Mouse (Mus musculus): ENCODE data around the gene Trmt5.

Trmt5 gene

GRCm38 (mm10) chr12:73286287-73287092, at the start of gene Trmt5, which contains the start of gene Slc38a6:
Gene Trmt5 (minus strand): TSS chr12:73286710.
Gene Slc38a6 (plus strand): TSS chr12:73286779.
- peak; percentile 94 for DNase-seq (ENCODE audit: extremely low spot score, low spot score)

GRCm38 (mm10) chr12:73334051-73334551, 47.6 kb upstream of the Trmt5 start:
- no peak for DNase-seq (ENCODE audit: extremely low spot score, low spot score)

- DNase-seq (ENCODE audit: extremely low spot score, low spot score), result no peak
Measured at GRCm38 (mm10) chr12:73332701-73333100, 46.2 kb upstream of the Trmt5 start.

GRCm38 (mm10) chr12:73330236-73330635, 43.7 kb upstream of the Trmt5 start:
- DNase-seq (ENCODE audit: extremely low spot score, low spot score), result no peak

GRCm38 (mm10) chr12:73328448-73329167, 42.1 kb upstream of the Trmt5 start:
- DNase-seq (ENCODE audit: extremely low spot score, low spot score), result no peak

GRCm38 (mm10) chr12:73327381-73327780, 40.9 kb upstream of the Trmt5 start:
- DNase-seq (ENCODE audit: extremely low spot score, low spot score), result no peak

- no peak for DNase-seq (ENCODE audit: extremely low spot score, low spot score)
Measured at GRCm38 (mm10) chr12:73325617-73326016, 39.1 kb upstream of the Trmt5 start.

- no peak for DNase-seq (ENCODE audit: extremely low spot score, low spot score)
Measured at GRCm38 (mm10) chr12:73325181-73325580, 38.7 kb upstream of the Trmt5 start.

- DNase-seq (ENCODE audit: extremely low spot score, low spot score), result no peak
Measured at GRCm38 (mm10) chr12:73324742-73325141, 38.2 kb upstream of the Trmt5 start.

GRCm38 (mm10) chr12:73324180-73324586, 37.7 kb upstream of the Trmt5 start:
- DNase-seq (ENCODE audit: extremely low spot score, low spot score), result no peak

GRCm38 (mm10) chr12:73317706-73318686, 31.5 kb upstream of the Trmt5 start:
- no peak for DNase-seq (ENCODE audit: extremely low spot score, low spot score)

- DNase-seq (ENCODE audit: extremely low spot score, low spot score), result no peak
Measured at GRCm38 (mm10) chr12:73308711-73309110, 22.2 kb upstream of the Trmt5 start.

GRCm38 (mm10) chr12:73307750-73308149, 21.2 kb upstream of the Trmt5 start:
- DNase-seq (ENCODE audit: extremely low spot score, low spot score), result no peak

- no peak for DNase-seq (ENCODE audit: extremely low spot score, low spot score)
Measured at GRCm38 (mm10) chr12:73304636-73305035, 18.1 kb upstream of the Trmt5 start.

GRCm38 (mm10) chr12:73300531-73300930, 14.0 kb upstream of the Trmt5 start:
- DNase-seq (ENCODE audit: extremely low spot score, low spot score), result no peak

GRCm38 (mm10) chr12:73298621-73299020, 12.1 kb upstream of the Trmt5 start:
- no peak for DNase-seq (ENCODE audit: extremely low spot score, low spot score)

- DNase-seq (ENCODE audit: extremely low spot score, low spot score), result no peak
Measured at GRCm38 (mm10) chr12:73295505-73296140, 9.1 kb upstream of the Trmt5 start.

- no peak for DNase-seq (ENCODE audit: extremely low spot score, low spot score)
Measured at GRCm38 (mm10) chr12:73294884-73295283, 8.4 kb upstream of the Trmt5 start.

- no peak for DNase-seq (ENCODE audit: extremely low spot score, low spot score)
Measured at GRCm38 (mm10) chr12:73288626-73289025, 2.1 kb upstream of the Trmt5 start.

GRCm38 (mm10) chr12:73287609-73288008, 1.1 kb upstream of the Trmt5 start:
- DNase-seq (ENCODE audit: extremely low spot score, low spot score), result no peak

- DNase-seq (ENCODE audit: extremely low spot score, low spot score), result no peak
Measured at GRCm38 (mm10) chr12:73274921-73275320, 11.6 kb downstream of the Trmt5 start.

Measured in neural tube, embryonic 10.5 days (tissue).